In the genomic region with DNA sequence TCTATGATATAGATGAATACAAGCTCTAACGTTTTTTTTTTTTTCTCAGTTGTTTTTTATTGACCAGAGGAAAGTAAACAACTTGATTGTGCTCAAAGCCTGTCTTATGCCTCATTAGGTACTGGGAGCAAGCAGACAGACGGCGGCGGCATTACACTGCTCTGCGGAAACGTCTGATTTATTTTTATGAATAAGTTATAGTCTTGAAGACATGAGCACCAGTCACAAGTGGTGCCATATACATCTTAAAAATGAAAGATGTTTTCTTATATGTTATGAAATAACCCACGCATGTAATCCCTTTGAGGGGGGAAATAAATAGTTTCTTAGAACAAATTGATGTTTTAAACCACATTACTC, we compare ENCODE assay signal across 32 mouse cellular contexts.
"Had no signal": no experiment of that assay in that cellular context is flagged by ENCODE, and none has a peak within 500 bp of the region (broad histone marks: within the 10 kb centered on the region; RNA-seq: fewer than 3 reads in every experiment).

No protein-coding gene starts in this region.

- H3K4me2 ChIP-seq: limb, embryonic 12.5 days; limb, embryonic 13.5 days; limb, embryonic 15.5 days; liver, embryonic 11.5 days; liver, embryonic 12.5 days; liver, embryonic 13.5 days; liver, embryonic 15.5 days; midbrain, embryonic 12.5 days; midbrain, embryonic 13.5 days; midbrain, embryonic 15.5 days; neural tube, embryonic 12.5 days had no signal

- DNase-seq: left cerebral cortex, postnatal 4 days; liver; liver, embryonic 13.5 days; liver, postnatal 0 days; lung, adult 18-20 months; lung, adult 2 months; lung, embryonic 14.5 days; lung, postnatal 10 days; lung, postnatal 14 days; lung, postnatal 36 days; lung, postnatal 4 days; midbrain, embryonic 14.5 days had no signal

- H3K27ac ChIP-seq: limb, embryonic 10.5 days; limb, embryonic 12.5 days; limb, embryonic 13.5 days; limb, embryonic 15.5 days; liver, embryonic 12.5 days; liver, embryonic 13.5 days; liver, embryonic 14.5 days; liver, embryonic 15.5 days; lung, embryonic 15.5 days; macrophage; midbrain, embryonic 10.5 days; midbrain, embryonic 12.5 days; midbrain, embryonic 13.5 days; midbrain, embryonic 15.5 days; neural tube, embryonic 12.5 days; neural tube, embryonic 13.5 days had no signal

- H3K27me3 ChIP-seq: limb, embryonic 12.5 days; limb, embryonic 13.5 days; limb, embryonic 15.5 days; liver, embryonic 12.5 days; liver, embryonic 13.5 days; liver, embryonic 15.5 days; lung, embryonic 15.5 days; megakaryocyte, embryonic 14.5 days; midbrain, embryonic 12.5 days; midbrain, embryonic 13.5 days; midbrain, embryonic 15.5 days; neural tube, embryonic 12.5 days; neural tube, embryonic 13.5 days had no signal

- H3K36me3 ChIP-seq: limb, embryonic 10.5 days; limb, embryonic 12.5 days; limb, embryonic 13.5 days; limb, embryonic 15.5 days; liver, embryonic 12.5 days; liver, embryonic 13.5 days; liver, embryonic 15.5 days; lung, embryonic 15.5 days; midbrain, embryonic 10.5 days; midbrain, embryonic 12.5 days; midbrain, embryonic 13.5 days; midbrain, embryonic 15.5 days; neural tube, embryonic 12.5 days; neural tube, embryonic 13.5 days had no signal

- H3K9ac ChIP-seq: limb, embryonic 12.5 days; limb, embryonic 13.5 days; limb, embryonic 15.5 days; liver, embryonic 12.5 days; liver, embryonic 13.5 days; liver, embryonic 14.5 days; liver, embryonic 15.5 days; liver, postnatal 0 days; lung, embryonic 14.5 days; lung, embryonic 15.5 days; midbrain, embryonic 12.5 days; midbrain, embryonic 13.5 days; midbrain, embryonic 15.5 days; neural tube, embryonic 12.5 days; neural tube, embryonic 13.5 days had no signal

- H3K9me3 ChIP-seq: limb, embryonic 10.5 days; limb, embryonic 12.5 days; limb, embryonic 13.5 days; limb, embryonic 15.5 days; liver, embryonic 12.5 days; liver, embryonic 13.5 days; liver, embryonic 15.5 days; lung, embryonic 15.5 days; megakaryocyte, embryonic 14.5 days; midbrain, embryonic 10.5 days; midbrain, embryonic 12.5 days; midbrain, embryonic 13.5 days; midbrain, embryonic 15.5 days; neural tube, embryonic 12.5 days; neural tube, embryonic 13.5 days had no signal

- H3K4me3 ChIP-seq: limb, embryonic 10.5 days; limb, embryonic 12.5 days; limb, embryonic 13.5 days; limb, embryonic 15.5 days; liver, embryonic 12.5 days; liver, embryonic 13.5 days; liver, embryonic 15.5 days; lung, embryonic 15.5 days; megakaryocyte, embryonic 14.5 days; midbrain, embryonic 10.5 days; midbrain, embryonic 12.5 days; midbrain, embryonic 13.5 days; midbrain, embryonic 15.5 days; myocyte; neural tube, embryonic 12.5 days; neural tube, embryonic 13.5 days had no signal

- H3K4me1 ChIP-seq: limb, embryonic 12.5 days; limb, embryonic 13.5 days; limb, embryonic 15.5 days; liver, embryonic 12.5 days; liver, embryonic 13.5 days; liver, embryonic 15.5 days; megakaryocyte, embryonic 14.5 days; midbrain, embryonic 12.5 days; neural tube, embryonic 12.5 days had no signal

- ATAC-seq: liver, embryonic 12.5 days; liver, postnatal 0 days; lung, postnatal 0 days; midbrain, embryonic 13.5 days; midbrain, embryonic 15.5 days; midbrain, embryonic 16.5 days had no signal
